Mouse (Mus musculus) erythroblast, embryonic 14.5 days (primary cell): ENCODE measurements around the gene Man2c1.

Source experiments
- GATA1 ChIP-seq: IDR thresholded peaks from 2 replicates; pipeline ENCODE4 v1.6.1; 2012; ENCODE audit warnings: low read length, inconsistent platforms, mixed read lengths
- TAL1 ChIP-seq: IDR thresholded peaks from 3 replicates; pipeline ENCODE4 v1.6.1; 2012; ENCODE audit warnings: low read length, inconsistent platforms, mixed read lengths

DNA sequence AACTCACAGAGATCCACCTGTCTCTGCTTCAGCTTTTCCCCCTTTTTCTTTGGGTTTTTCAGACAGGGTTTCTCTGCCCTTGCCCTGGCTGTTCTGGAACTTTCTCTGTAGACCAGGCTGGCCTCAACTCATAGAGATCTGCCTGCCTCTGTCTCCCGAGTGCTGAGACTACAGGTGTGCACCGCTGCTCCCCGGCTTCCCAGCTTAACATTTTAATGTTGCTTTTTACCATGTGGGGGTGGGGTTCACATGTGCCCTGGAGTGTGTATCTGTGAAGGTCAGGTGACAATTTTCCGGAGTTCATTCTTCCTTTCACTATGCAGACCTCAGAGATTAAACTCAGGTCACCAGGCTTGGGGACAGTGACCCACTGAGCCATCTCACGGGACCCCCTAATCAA, 19.7 kb downstream of the Man2c1 start:
- TF ChIP-seq TAL1 = no peak
- TF ChIP-seq GATA1 = no peak
